Mouse (Mus musculus) E14TG2a.4 (cell line): ENCODE measurements around the gene Lkaaear1.
A peak's percentile ranks its signal among the peaks of the same experiment; 100 is the strongest.

Experiments
- CTCF ChIP-seq: conservative IDR thresholded peaks from 2 replicates; pipeline ENCODE4 v1.5.1; 2014; ENCODE audit warnings: low read length
- NANOG ChIP-seq: IDR thresholded peaks from 2 replicates; pipeline ENCODE4 v1.6.1; 2014; ENCODE audit warnings: borderline replicate concordance, low read length, mixed read lengths
- POU5F1 ChIP-seq: IDR thresholded peaks from 2 replicates; pipeline ENCODE4 v1.6.1; 2014; ENCODE audit warnings: low read length, borderline replicate concordance

GRCm38 (mm10) chr2:181722213-181722612 is 24.0 kb upstream of the Lkaaear1 start:
- TF ChIP-seq CTCF = peak; percentile 54
- TF ChIP-seq NANOG = no peak
- no peak for TF ChIP-seq POU5F1
